ENCODE assay signal across 17 mouse cellular contexts in genomic region chr1:13858371-13859018, GRCm38 (mm10).
"Had no signal": no experiment of that assay in that cellular context is flagged by ENCODE, and none has a peak within 500 bp of the region (broad histone marks: within the 10 kb centered on the region; RNA-seq: fewer than 3 reads in every experiment).

No protein-coding gene starts in this region.

- H3K9me3 ChIP-seq: limb, embryonic 15.5 days; midbrain, embryonic 12.5 days had no signal

- H3K27me3 ChIP-seq: limb, embryonic 15.5 days had no signal

- H3K9ac ChIP-seq: limb, embryonic 15.5 days; liver, embryonic 14.5 days; liver, postnatal 0 days; lung, embryonic 14.5 days; midbrain, embryonic 12.5 days had no signal

- H3K4me2 ChIP-seq: limb, embryonic 15.5 days; liver, embryonic 11.5 days; lung, embryonic 14.5 days; midbrain, embryonic 12.5 days had no signal

- ATAC-seq: intestine, postnatal 0 days; liver, postnatal 0 days; lung, postnatal 0 days; midbrain, embryonic 16.5 days had no signal

- H3K27ac ChIP-seq: kidney, postnatal 0 days; layer of hippocampus, adult 2 months; limb, embryonic 15.5 days; liver, embryonic 14.5 days; macrophage; midbrain, embryonic 12.5 days had no signal

- H3K36me3 ChIP-seq: limb, embryonic 15.5 days; midbrain, embryonic 12.5 days had no signal

- DNase-seq: kidney, adult 2 months; kidney, postnatal 25 days; layer of hippocampus, adult 9-11 months; liver, postnatal 0 days; lung, embryonic 14.5 days; thymus, adult 18-20 months; thymus, postnatal 4 days had no signal

- H3K4me3 ChIP-seq: layer of hippocampus, adult 2 months; limb, embryonic 15.5 days; midbrain, embryonic 12.5 days had no signal
